Mouse (Mus musculus) liver, embryonic 14.5 days (tissue): ENCODE measurements at regions not wholly inside any gene's neighbourhood (a gene's known extent, or its start where the extent isn't known, plus 50 kb on each side); places are given as distances from the start of the nearest gene placed in this dataset.

Source experiments
- ATAC-seq: fragments of 200-750 bp; cut with Nextera tagmentation; 2 replicates; pipeline ENCODE4 v1.8.0; 2017; ENCODE audit warnings: moderate number of reproducible peaks, mild to moderate bottlenecking, moderate library complexity; ENCODE audit not compliant: insufficient read depth
- DNase-seq, 3 experiments: peaks; one replicate each; pipeline ENCODE4 v3.0.0-alpha.2; 2012 to 2013; ENCODE audit warnings: low read depth in 3 of 3, low spot score in 3 of 3
- H3K27ac ChIP-seq: fragments of 300-500 bp; sonication (generic); 2 replicates; pipeline ENCODE4 v1.5.1; 2014; ENCODE audit warnings: moderate library complexity, mild to moderate bottlenecking, control low read depth, inconsistent platforms
- H3K27me3 ChIP-seq: fragments of 300-500 bp; sonication (generic); 2 replicates; pipeline ENCODE4 v1.6.1; 2014; ENCODE audit warnings: mild to moderate bottlenecking, low read length, moderate library complexity; ENCODE audit not compliant: control insufficient read depth, insufficient read depth
- H3K36me3 ChIP-seq: fragments of 300-500 bp; sonication (generic); replicated peaks from 2 replicates; pipeline ENCODE4 v1.6.1; 2014; ENCODE audit warnings: low read depth; ENCODE audit not compliant: control insufficient read depth, insufficient read depth
- H3K4me1 ChIP-seq, 2 experiments: fragments of 200-500 bp in 1 of 2; fragments of 300-500 bp in 1 of 2; sonication (generic) in 1 of 2; replicated peaks; 2 replicates each; pipeline ENCODE4 v1.6.1; 2012 to 2014; ENCODE audit warnings: antibody characterized with exemption in 1 of 2, inconsistent platforms in 1 of 2, low read length in 1 of 2; ENCODE audit not compliant: control insufficient read depth in 2 of 2, insufficient read depth in 2 of 2
- H3K4me2 ChIP-seq: fragments of 300-500 bp; sonication (generic); 2 replicates; pipeline ENCODE4 v1.6.1; 2014; ENCODE audit warnings: low read depth, mild to moderate bottlenecking, control low read depth, moderate library complexity
- H3K4me3 ChIP-seq, 2 experiments: fragments of 200-500 bp in 1 of 2; fragments of 300-500 bp in 1 of 2; sonication (generic) in 1 of 2; 2 replicates each; pipeline ENCODE4 v1.5.1; 2012 to 2014; ENCODE audit warnings: low read depth in 2 of 2, low read length in 2 of 2, mild to moderate bottlenecking in 2 of 2, control low read depth in 1 of 2, inconsistent platforms in 1 of 2, moderate library complexity in 1 of 2; ENCODE audit not compliant: insufficient read depth in 1 of 2
- H3K9ac ChIP-seq: fragments of 300-500 bp; sonication (generic); replicated peaks from 2 replicates; pipeline ENCODE4 v1.6.1; 2014; ENCODE audit warnings: mild to moderate bottlenecking, control low read depth, moderate library complexity
- H3K9me3 ChIP-seq: fragments of 300-500 bp; sonication (generic); 2 replicates; pipeline ENCODE4 v1.6.1; 2016; ENCODE audit warnings: low read length, mixed read lengths; ENCODE audit not compliant: control insufficient read depth
- CTCF ChIP-seq: IDR thresholded peaks from 2 replicates; pipeline ENCODE4 v1.5.1; 2016; ENCODE audit warnings: antibody characterized with exemption, low read depth, control low read depth
- EP300 ChIP-seq: IDR thresholded peaks from 2 replicates; pipeline ENCODE4 v1.6.1; 2016; ENCODE audit warnings: antibody characterized with exemption, low read depth
- WGBS: fragments of 180-500 bp; shearing (Covaris S2); extraction: QIAGEN DNeasy Blood & Tissue Kit; methylation state at CpG from one replicate; pipeline ENCODE4 v1.1.7; 2014; ENCODE audit not compliant: insufficient replicate concordance; 5-methylcytosine and 5-hydroxymethylcytosine counted together

DNA sequence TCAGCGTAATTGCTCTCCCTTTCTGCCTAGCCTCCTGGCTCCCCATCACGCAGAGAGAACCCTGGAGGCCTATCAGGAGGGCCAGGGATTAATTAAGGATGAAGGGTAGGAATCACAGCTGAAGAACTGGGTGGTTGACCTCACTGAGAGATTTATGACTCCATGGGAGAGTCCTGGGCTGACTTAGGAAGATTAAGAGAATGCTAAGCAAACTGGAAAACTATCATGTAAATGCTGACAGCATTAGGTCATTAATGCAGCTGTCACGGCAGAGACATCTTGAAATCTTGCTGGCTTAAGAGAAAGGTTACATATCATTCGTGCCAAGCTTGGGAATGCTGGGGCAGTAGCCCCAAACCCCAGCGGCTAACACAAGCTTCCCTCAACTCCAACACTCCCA is 93.2 kb downstream of the Utp6 start:
- peaks cover 2 to 9% of the 10 kb centered on the region in 2 experiments; a peak in 2 of 4 replicates for H3K4me1 ChIP-seq
- no peak overlapping the region for H3K27ac ChIP-seq
- 58% methylated on average over 5 of the region's 5 CpGs for WGBS
- H3K9me3 ChIP-seq: no peaks in the 10 kb centered on the region
- no peak for DNase-seq
- H3K4me3 ChIP-seq: no peak overlapping the region
- no peak overlapping the region for H3K4me2 ChIP-seq
- no peaks in the 10 kb centered on the region; the same call in 1 of the 2 replicates for H3K27me3 ChIP-seq
- no peak for ATAC-seq
- H3K36me3 ChIP-seq: no peaks in the 10 kb centered on the region
- TF ChIP-seq CTCF (no peak), EP300 (no peak)
- no peak overlapping the region for H3K9ac ChIP-seq

DNA sequence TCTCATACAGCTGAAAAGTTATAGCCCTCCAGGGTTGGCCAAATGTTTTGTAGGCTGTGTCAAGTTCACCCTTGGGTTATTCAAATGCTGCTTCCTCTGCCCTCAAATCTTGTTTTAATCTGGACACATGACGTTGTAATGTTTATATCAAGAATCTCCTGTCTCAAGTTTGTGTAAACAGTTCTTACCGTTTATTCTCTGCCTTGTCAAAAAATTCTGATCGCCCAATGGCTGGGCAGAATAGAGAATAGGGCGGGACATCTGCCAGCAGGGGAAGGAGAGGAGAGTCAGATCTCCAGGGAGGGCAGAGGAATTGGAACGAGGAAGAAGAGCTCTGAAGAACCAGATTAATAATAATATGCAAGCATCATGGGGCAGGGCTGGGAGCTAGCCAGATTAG is 97.4 kb downstream of the Utp6 start:
- DNase-seq (no peak), ATAC-seq (no peak)
- Histone ChIP-seq H3K4me3 (no peak overlapping the region), H3K36me3 (no peaks in the 10 kb centered on the region), H3K4me1 (0 out of 4 replicates have a peak, but pooled peaks cover 0 to 4% of the 10 kb centered on the region in 2 experiments), H3K9me3 (no peaks in the 10 kb centered on the region), H3K27ac (no peak overlapping the region), H3K9ac (no peak overlapping the region), H3K4me2 (no peak overlapping the region), H3K27me3 (no peaks in the 10 kb centered on the region; the same call in 1 of the 2 replicates)
- no peak for TF ChIP-seq EP300
- no peak for TF ChIP-seq CTCF
- WGBS: 43% methylated on average over 5 of the region's 5 CpGs

DNA sequence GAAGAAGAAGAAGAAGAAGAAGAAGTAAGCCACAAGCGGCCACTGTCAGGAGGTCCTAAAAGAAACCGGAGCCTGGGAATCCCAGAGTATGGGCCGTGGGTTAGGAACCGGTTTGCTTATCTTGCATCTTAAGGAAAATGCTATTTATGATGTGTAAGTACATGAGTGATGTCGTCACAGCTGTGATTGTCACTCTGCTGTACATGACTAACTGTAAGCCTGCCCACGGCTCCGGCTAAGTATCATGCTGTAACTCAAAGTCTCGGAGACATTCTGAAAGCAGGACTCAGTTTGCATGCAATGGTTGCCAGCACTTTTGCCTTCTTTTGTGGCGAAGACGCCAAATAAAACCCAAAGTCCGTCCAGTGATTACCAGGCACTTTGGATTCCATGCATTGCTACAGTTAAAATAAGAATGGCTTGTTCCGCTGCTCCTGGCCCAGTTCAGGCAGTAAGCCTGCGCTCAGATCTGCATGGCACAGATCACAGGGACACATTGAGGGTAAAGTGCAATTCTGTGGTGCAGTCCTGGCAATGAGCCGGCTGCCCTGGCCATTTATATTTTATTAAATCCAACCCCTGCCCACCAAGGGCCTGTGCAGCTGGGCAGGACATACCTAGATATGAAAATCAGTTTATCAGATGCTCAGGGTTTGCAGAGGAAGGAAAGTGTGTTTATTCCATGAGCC is 98.6 kb downstream of the Utp6 start:
- Histone ChIP-seq H3K27ac (no peak overlapping the region), H3K9me3 (no peaks in the 10 kb centered on the region), H3K27me3 (no peaks in the 10 kb centered on the region; the same call in 1 of the 2 replicates), H3K4me3 (no peak overlapping the region), H3K4me2 (no peak overlapping the region), H3K4me1 (0 out of 4 replicates have a peak, but pooled peaks cover 0 to 2% of the 10 kb centered on the region in 2 experiments), H3K9ac (no peak overlapping the region), H3K36me3 (no peaks in the 10 kb centered on the region)
- DNase-seq: no peak
- no peak for TF ChIP-seq EP300
- no peak for TF ChIP-seq CTCF
- WGBS: 70% methylated on average over 14 of the region's 14 CpGs
- ATAC-seq: no peak

DNA sequence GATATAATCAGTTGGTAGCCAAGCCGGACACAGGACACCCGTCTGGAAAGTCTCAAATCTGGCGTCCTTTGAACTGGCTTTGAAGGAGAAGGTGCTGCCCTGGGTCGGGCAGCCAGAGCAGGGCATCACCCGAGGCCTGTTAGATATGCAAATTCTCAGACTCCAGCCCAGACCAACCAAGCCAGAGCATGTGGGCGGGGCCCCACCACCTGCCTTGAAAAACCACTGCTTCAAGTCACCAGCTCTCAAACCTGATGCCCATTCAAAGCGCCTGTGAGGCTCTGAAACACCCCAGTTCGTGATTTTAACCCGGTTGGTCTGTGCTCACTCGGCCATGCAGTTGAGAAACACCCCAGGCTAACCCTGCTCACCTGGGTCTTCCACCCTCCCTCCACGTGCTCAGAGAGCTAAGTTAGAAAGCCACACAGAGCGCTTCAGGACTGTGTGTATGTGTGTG is 101.6 kb downstream of the Utp6 start:
- no peak overlapping the region for H3K27ac ChIP-seq
- DNase-seq (no peak), ATAC-seq (no peak)
- no peak overlapping the region for H3K9ac ChIP-seq
- H3K36me3 ChIP-seq: no peaks in the 10 kb centered on the region
- 33% methylated on average over 12 of the region's 12 CpGs for WGBS
- no peaks in the 10 kb centered on the region for H3K4me1 ChIP-seq
- no peaks in the 10 kb centered on the region for H3K9me3 ChIP-seq
- H3K4me2 ChIP-seq: no peak overlapping the region
- no peaks in the 10 kb centered on the region; the same call in 1 of the 2 replicates for H3K27me3 ChIP-seq
- no peak overlapping the region for H3K4me3 ChIP-seq
- TF ChIP-seq CTCF: no peak

DNA sequence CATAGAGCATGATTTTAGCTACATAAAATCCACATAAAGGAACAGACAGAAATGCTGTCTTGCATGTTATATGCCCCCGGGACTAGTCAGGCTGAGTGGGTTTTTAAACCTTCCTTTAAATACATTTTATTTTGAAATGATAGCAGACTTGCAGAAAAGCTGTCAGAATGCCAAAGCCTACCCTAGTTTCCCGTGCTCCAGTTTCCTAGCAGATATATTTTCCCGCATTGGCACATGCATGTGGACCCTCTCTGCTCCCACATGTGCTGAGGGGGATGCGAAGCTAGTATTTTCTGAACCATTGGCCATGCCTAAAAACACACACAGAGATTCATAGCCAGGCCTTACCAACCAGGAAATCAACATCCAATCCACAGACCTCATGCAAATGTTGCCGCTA is 105.8 kb downstream of the Utp6 start:
- Histone ChIP-seq H3K27me3 (no peaks in the 10 kb centered on the region; the same call in 1 of the 2 replicates), H3K27ac (no peak overlapping the region), H3K9ac (no peak overlapping the region), H3K9me3 (no peaks in the 10 kb centered on the region), H3K36me3 (no peaks in the 10 kb centered on the region), H3K4me1 (no peaks in the 10 kb centered on the region), H3K4me3 (no peak overlapping the region), H3K4me2 (no peak overlapping the region)
- WGBS: 78% methylated on average over 5 of the region's 5 CpGs
- no peak for DNase-seq
- ATAC-seq: no peak
- TF ChIP-seq EP300 (no peak), CTCF (no peak)
